Mouse (Mus musculus): ENCODE results near the gene Rtf2.

The Rtf2 gene

GRCm38 (mm10) chr2:172481654-172482385 lies 41.5 kb downstream of the Rtf2 start:
- peak; percentile 50 for DNase-seq (ENCODE audit: low read depth, low spot score)

- no peak for DNase-seq (ENCODE audit: low read depth, low spot score)
These were observed 43.5 kb downstream of the Rtf2 start for GRCm38 (mm10) chr2:172483766-172484413.

- no peak for DNase-seq (ENCODE audit: low read depth, low spot score)
These were observed 44.5 kb downstream of the Rtf2 start for GRCm38 (mm10) chr2:172484696-172485370.

- DNase-seq (ENCODE audit: low read depth, low spot score) = no peak
These were observed 56.5 kb downstream of the Rtf2 start for GRCm38 (mm10) chr2:172496736-172497345.

GRCm38 (mm10) chr2:172498823-172499222 lies 58.5 kb downstream of the Rtf2 start:
- peak; percentile 60 for DNase-seq (ENCODE audit: low read depth, low spot score)

GRCm38 (mm10) chr2:172500752-172501316 lies 60.5 kb downstream of the Rtf2 start:
- DNase-seq (ENCODE audit: low read depth, low spot score) = no peak

GRCm38 (mm10) chr2:172501341-172501740 lies 61.0 kb downstream of the Rtf2 start:
- DNase-seq (ENCODE audit: low read depth, low spot score) = peak; percentile 60

- DNase-seq (ENCODE audit: low read depth, low spot score) = no peak
These were observed 61.8 kb downstream of the Rtf2 start for GRCm38 (mm10) chr2:172502168-172502567.

- DNase-seq (ENCODE audit: low read depth, low spot score) = no peak
These were observed 65.8 kb downstream of the Rtf2 start for GRCm38 (mm10) chr2:172506121-172506520.

- DNase-seq (ENCODE audit: low read depth, low spot score) = peak; percentile 86
These were observed 69.8 kb downstream of the Rtf2 start for GRCm38 (mm10) chr2:172510056-172510712.

GRCm38 (mm10) chr2:172510899-172511298 lies 70.5 kb downstream of the Rtf2 start:
- no peak for DNase-seq (ENCODE audit: low read depth, low spot score)

GRCm38 (mm10) chr2:172516407-172516992 lies 76.1 kb downstream of the Rtf2 start:
- peak; percentile 99 for DNase-seq (ENCODE audit: low read depth, low spot score)

Measured in ES-CJ7 (cell line).